Mouse (Mus musculus) liver, embryonic 16.5 days (tissue): ENCODE measurements at regions not wholly inside any gene's neighbourhood (a gene's known extent, or its start where the extent isn't known, plus 50 kb on each side); places are given as distances from the start of the nearest gene placed in this dataset.
A peak's percentile ranks its signal among the peaks of the same experiment; 100 is the strongest.

Experiments
- ATAC-seq: fragments of 200-750 bp; cut with Nextera tagmentation; 2 replicates; pipeline ENCODE4 v1.8.0; 2017; ENCODE audit warnings: low read depth, mild to moderate bottlenecking, moderate number of reproducible peaks, moderate library complexity
- H3K27ac ChIP-seq: fragments of 300-500 bp; sonication (generic); 2 replicates; pipeline ENCODE4 v1.5.1; 2014; ENCODE audit warnings: mild to moderate bottlenecking, low read length
- H3K27me3 ChIP-seq: fragments of 300-500 bp; sonication (generic); 2 replicates; pipeline ENCODE4 v1.6.1; 2014; ENCODE audit warnings: low read depth, low read length, mixed read lengths; ENCODE audit not compliant: control insufficient read depth, insufficient read depth
- H3K36me3 ChIP-seq: fragments of 300-500 bp; sonication (generic); 2 replicates; pipeline ENCODE4 v1.6.1; 2014; ENCODE audit warnings: mild to moderate bottlenecking; ENCODE audit not compliant: control insufficient read depth, insufficient read depth
- H3K4me1 ChIP-seq: fragments of 300-500 bp; sonication (generic); 2 replicates; pipeline ENCODE4 v1.6.1; 2014; ENCODE audit warnings: low read depth, low read length, mixed read lengths; ENCODE audit not compliant: control insufficient read depth
- H3K4me2 ChIP-seq: fragments of 300-500 bp; sonication (generic); 2 replicates; pipeline ENCODE4 v1.6.1; 2014; ENCODE audit warnings: low read depth, low read length, mixed read lengths
- H3K4me3 ChIP-seq: fragments of 300-500 bp; sonication (generic); 2 replicates; pipeline ENCODE4 v1.5.1; 2014; ENCODE audit warnings: low read depth, mild to moderate bottlenecking, low read length
- H3K9ac ChIP-seq: fragments of 300-500 bp; sonication (generic); 2 replicates; pipeline ENCODE4 v1.6.1; 2014; ENCODE audit warnings: low read depth, low read length
- H3K9me3 ChIP-seq: fragments of 300-500 bp; sonication (generic); replicated peaks from 2 replicates; pipeline ENCODE4 v1.6.1; 2016; ENCODE audit warnings: low read length; ENCODE audit not compliant: control insufficient read depth
- WGBS: fragments of 180-500 bp; shearing (Covaris S2); extraction: QIAGEN DNeasy Blood & Tissue Kit; methylation state at CpG from one replicate; pipeline ENCODE4 v1.1.7; 2014; ENCODE audit not compliant: insufficient replicate concordance; 5-methylcytosine and 5-hydroxymethylcytosine counted together

- no peaks in the 10 kb centered on the region for H3K27me3 ChIP-seq
- H3K36me3 ChIP-seq = no peaks in the 10 kb centered on the region
- no peak overlapping the region for H3K27ac ChIP-seq
- H3K9me3 ChIP-seq = no peaks in the 10 kb centered on the region
- no peak overlapping the region for H3K4me2 ChIP-seq
- no peak for ATAC-seq
- H3K4me1 ChIP-seq = no peaks in the 10 kb centered on the region
- WGBS = 74% methylated on average over 7 of the region's 7 CpGs
- H3K4me3 ChIP-seq = no peak overlapping the region
- no peak overlapping the region for H3K9ac ChIP-seq
Measured at GRCm38 (mm10) chr4:150755446-150755845, 98.3 kb upstream of the Errfi1 start.

GRCm38 (mm10) chr4:150752151-150752550 is 100.2 kb upstream of the Slc45a1 start:
- Histone ChIP-seq H3K4me3 (no peak overlapping the region), H3K27ac (no peak overlapping the region), H3K9me3 (no peaks in the 10 kb centered on the region), H3K4me1 (no peaks in the 10 kb centered on the region), H3K27me3 (no peaks in the 10 kb centered on the region), H3K4me2 (no peak overlapping the region), H3K36me3 (no peaks in the 10 kb centered on the region), H3K9ac (no peak overlapping the region)
- ATAC-seq = no peak
- WGBS = 65% methylated on average over 8 of the region's 8 CpGs

GRCm38 (mm10) chr4:150750445-150751213 is 98.7 kb upstream of the Slc45a1 start:
- no peaks in the 10 kb centered on the region for H3K27me3 ChIP-seq
- no peak overlapping the region for H3K4me3 ChIP-seq
- no peaks in the 10 kb centered on the region for H3K36me3 ChIP-seq
- H3K9me3 ChIP-seq = no peaks in the 10 kb centered on the region
- no peaks in the 10 kb centered on the region; the same call in 1 of the 2 replicates for H3K4me1 ChIP-seq
- ATAC-seq = no peak
- no peak overlapping the region for H3K4me2 ChIP-seq
- 64% methylated on average over 13 of the region's 13 CpGs for WGBS
- H3K27ac ChIP-seq = no peak overlapping the region
- no peak overlapping the region for H3K9ac ChIP-seq

GRCm38 (mm10) chr4:150749066-150749465 is 97.1 kb upstream of the Slc45a1 start:
- WGBS = 54% methylated on average over 8 of the region's 8 CpGs
- ATAC-seq = no peak
- Histone ChIP-seq H3K9ac (no peak overlapping the region), H3K27ac (no peak overlapping the region), H3K9me3 (no peaks in the 10 kb centered on the region), H3K36me3 (no peaks in the 10 kb centered on the region), H3K4me1 (peaks cover 2% of the 10 kb centered on the region; the same call in 1 of the 2 replicates), H3K27me3 (no peaks in the 10 kb centered on the region), H3K4me2 (no peak overlapping the region), H3K4me3 (no peak overlapping the region)

- 44% methylated on average over 13 of the region's 13 CpGs for WGBS
- Histone ChIP-seq H3K36me3 (no peaks in the 10 kb centered on the region), H3K27me3 (no peaks in the 10 kb centered on the region), H3K9me3 (no peaks in the 10 kb centered on the region), H3K4me3 (no peak overlapping the region), H3K9ac (no peak overlapping the region), H3K4me1 (peaks cover 2% of the 10 kb centered on the region; the same call in 1 of the 2 replicates), H3K4me2 (no peak overlapping the region), H3K27ac (no peak overlapping the region)
- ATAC-seq = no peak
Measured at GRCm38 (mm10) chr4:150748099-150749000, 96.4 kb upstream of the Slc45a1 start.

- ATAC-seq = no peak
- Histone ChIP-seq H3K27ac (peak overlapping the region; percentile 73), H3K4me2 (0 out of 2 replicates have a peak overlapping the region, but pooled peaks have one; percentile 9)
Measured at GRCm38 (mm10) chr4:150746430-150746923, 94.5 kb upstream of the Slc45a1 start.

GRCm38 (mm10) chr4:150745529-150746429 is 93.8 kb upstream of the Slc45a1 start:
- H3K27ac ChIP-seq = peak overlapping the region; percentile 73
- H3K36me3 ChIP-seq = no peaks in the 10 kb centered on the region
- peak; percentile 86 for ATAC-seq
- no peaks in the 10 kb centered on the region for H3K27me3 ChIP-seq
- WGBS = 45% methylated on average over 7 of the region's 7 CpGs
- peaks cover 2% of the 10 kb centered on the region; the same call in 1 of the 2 replicates for H3K4me1 ChIP-seq
- H3K4me2 ChIP-seq = 0 out of 2 replicates have a peak overlapping the region, but pooled peaks have one; percentile 9
- H3K4me3 ChIP-seq = no peak overlapping the region
- no peaks in the 10 kb centered on the region for H3K9me3 ChIP-seq
- H3K9ac ChIP-seq = no peak overlapping the region

More at GRCm38 (mm10) chr4:150746430-150746923, 94.5 kb upstream of the Slc45a1 start:
- WGBS = 59% methylated on average over 13 of the region's 13 CpGs
- Histone ChIP-seq H3K4me3 (no peak overlapping the region), H3K9me3 (no peaks in the 10 kb centered on the region), H3K9ac (no peak overlapping the region), H3K27me3 (no peaks in the 10 kb centered on the region), H3K4me1 (peaks cover 2% of the 10 kb centered on the region; the same call in 1 of the 2 replicates), H3K36me3 (no peaks in the 10 kb centered on the region)

- WGBS = 52% methylated on average over 5 of the region's 8 CpGs
- no peak overlapping the region for H3K27ac ChIP-seq
- peaks cover 5% of the 10 kb centered on the region; the same call in 1 of the 2 replicates for H3K4me1 ChIP-seq
- H3K9me3 ChIP-seq = no peaks in the 10 kb centered on the region
- H3K36me3 ChIP-seq = no peaks in the 10 kb centered on the region
- H3K4me2 ChIP-seq = no peak overlapping the region
- H3K27me3 ChIP-seq = no peaks in the 10 kb centered on the region
- H3K4me3 ChIP-seq = no peak overlapping the region
- ATAC-seq = no peak
- no peak overlapping the region for H3K9ac ChIP-seq
Measured at GRCm38 (mm10) chr4:150743508-150743907, 91.5 kb upstream of the Slc45a1 start.
